Mouse (Mus musculus): ENCODE data around the gene Lyve1. TPM values are rescaled to one million over a fixed set of nuclear protein-coding genes. Genes with fewer than 3 reads are reported as not detected.

Lyve1 gene
- polyA plus RNA-seq, 1 experiment from 2014 or later = 4.7 TPM

DNA sequence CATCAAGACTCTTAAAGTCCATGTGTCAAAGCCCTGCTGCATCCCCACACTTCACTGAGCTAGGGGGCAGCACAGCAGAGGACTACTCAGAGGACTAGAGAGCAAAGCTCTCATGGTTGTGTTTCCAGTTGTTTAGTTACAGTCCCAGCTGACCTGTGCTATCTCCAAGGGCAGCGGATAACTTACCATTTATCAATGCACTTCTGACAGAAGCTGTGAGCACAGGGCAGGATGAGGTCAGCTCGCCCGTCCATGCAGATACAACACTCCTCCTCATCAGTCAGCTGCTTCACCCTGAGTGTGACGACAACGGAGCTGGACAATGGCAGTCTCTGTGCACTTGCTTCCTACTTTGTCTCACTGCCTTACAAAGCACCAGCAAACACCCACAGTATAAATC is 42.0 kb downstream of the Lyve1 start:
- Histone ChIP-seq H3K27ac (no peak overlapping the region), H3K36me3 (peaks cover 19% of the 10 kb centered on the region; the same call in 1 of the 2 replicates), H3K4me1 (no peaks in the 10 kb centered on the region), H3K9ac (no peak overlapping the region), H3K4me3 (no peak overlapping the region), H3K4me2 (replicated peaks) (no peak overlapping the region), H3K9me3 (replicated peaks) (no peaks in the 10 kb centered on the region), H3K27me3 (no peaks in the 10 kb centered on the region)
- 21% methylated on average over 5 of the region's 5 CpGs for WGBS
- no peak for ATAC-seq (ENCODE audit: low FRiP score)

- H3K9ac ChIP-seq = no peak overlapping the region
Observed at GRCm38 (mm10) chr7:110818787-110819350, 44.2 kb downstream of the Lyve1 start.

DNA sequence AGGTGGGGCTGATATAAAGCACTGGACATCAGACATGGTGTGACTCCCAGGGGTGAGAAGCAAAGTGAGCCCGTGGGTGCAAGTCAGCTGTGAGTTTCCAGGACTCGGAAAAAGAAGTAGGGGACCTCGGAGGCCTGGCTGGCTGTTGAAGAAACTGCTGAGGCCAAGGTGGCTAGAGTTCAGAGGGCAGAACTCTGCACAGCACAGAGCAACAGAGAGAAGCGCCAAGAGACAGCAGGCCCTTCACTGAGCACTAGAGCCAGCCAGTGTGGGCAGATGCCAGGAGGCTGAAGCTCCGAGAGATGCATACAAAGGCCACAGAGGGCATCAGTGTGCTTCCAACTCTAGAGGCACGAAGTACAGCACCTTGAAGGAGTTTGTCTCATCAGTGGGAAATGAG is 44.8 kb downstream of the Lyve1 start:
- peaks cover 7% of the 10 kb centered on the region for H3K36me3 ChIP-seq
- H3K4me1 ChIP-seq = no peaks in the 10 kb centered on the region
- H3K9me3 ChIP-seq (replicated peaks) = no peaks in the 10 kb centered on the region
- no peak overlapping the region for H3K9ac ChIP-seq
- no peak overlapping the region for H3K4me3 ChIP-seq
- ATAC-seq (ENCODE audit: low FRiP score) = no peak
- WGBS = 82% methylated on average over 6 of the region's 6 CpGs
- no peaks in the 10 kb centered on the region for H3K27me3 ChIP-seq
- H3K4me2 ChIP-seq (replicated peaks) = no peak overlapping the region
- H3K27ac ChIP-seq = no peak overlapping the region

More at GRCm38 (mm10) chr7:110818787-110819350, 44.2 kb downstream of the Lyve1 start:
- no peak for ATAC-seq (ENCODE audit: low FRiP score)
- Histone ChIP-seq H3K9me3 (replicated peaks) (no peaks in the 10 kb centered on the region), H3K4me3 (no peak overlapping the region), H3K27ac (no peak overlapping the region), H3K36me3 (peaks cover 11% of the 10 kb centered on the region), H3K4me1 (no peaks in the 10 kb centered on the region), H3K4me2 (replicated peaks) (no peak overlapping the region), H3K27me3 (no peaks in the 10 kb centered on the region)
- 89% methylated on average over 11 of the region's 11 CpGs for WGBS

- no peaks in the 10 kb centered on the region for H3K9me3 ChIP-seq (replicated peaks)
- H3K4me3 ChIP-seq = no peak overlapping the region
- ATAC-seq (ENCODE audit: low FRiP score) = no peak
- H3K27me3 ChIP-seq = no peaks in the 10 kb centered on the region
- 73% methylated on average over 5 of the region's 5 CpGs for WGBS
- no peaks in the 10 kb centered on the region for H3K4me1 ChIP-seq
- H3K4me2 ChIP-seq (replicated peaks) = no peak overlapping the region
- H3K27ac ChIP-seq = no peak overlapping the region
- no peak overlapping the region for H3K9ac ChIP-seq
- H3K36me3 ChIP-seq = peaks cover 6% of the 10 kb centered on the region; the same call in 1 of the 2 replicates
Observed at GRCm38 (mm10) chr7:110816037-110816436, 47.0 kb downstream of the Lyve1 start.

- Histone ChIP-seq H3K9ac (no peak overlapping the region), H3K9me3 (replicated peaks) (no peaks in the 10 kb centered on the region), H3K27ac (no peak overlapping the region), H3K27me3 (no peaks in the 10 kb centered on the region), H3K36me3 (peaks cover 6% of the 10 kb centered on the region; the same call in 1 of the 2 replicates), H3K4me3 (no peak overlapping the region), H3K4me2 (replicated peaks) (no peak overlapping the region), H3K4me1 (0 out of 2 replicates have a peak, but pooled peaks cover 2% of the 10 kb centered on the region)
- 90% methylated on average over 1 of the region's 1 CpGs for WGBS
- no peak for ATAC-seq (ENCODE audit: low FRiP score)
Observed at GRCm38 (mm10) chr7:110813983-110814382, 49.1 kb downstream of the Lyve1 start.

- H3K9me3 ChIP-seq (replicated peaks) = no peaks in the 10 kb centered on the region
- H3K27ac ChIP-seq = no peak overlapping the region
- no peak overlapping the region for H3K4me2 ChIP-seq (replicated peaks)
- peaks cover 6% of the 10 kb centered on the region; the same call in 1 of the 2 replicates for H3K36me3 ChIP-seq
- no peak for ATAC-seq (ENCODE audit: low FRiP score)
- no peak overlapping the region for H3K4me3 ChIP-seq
- 0 out of 2 replicates have a peak, but pooled peaks cover 3% of the 10 kb centered on the region for H3K4me1 ChIP-seq
- H3K27me3 ChIP-seq = no peaks in the 10 kb centered on the region
- WGBS = 81% methylated on average over 5 of the region's 5 CpGs
- no peak overlapping the region for H3K9ac ChIP-seq
Observed at GRCm38 (mm10) chr7:110811529-110811928, 51.5 kb downstream of the Lyve1 start.

DNA sequence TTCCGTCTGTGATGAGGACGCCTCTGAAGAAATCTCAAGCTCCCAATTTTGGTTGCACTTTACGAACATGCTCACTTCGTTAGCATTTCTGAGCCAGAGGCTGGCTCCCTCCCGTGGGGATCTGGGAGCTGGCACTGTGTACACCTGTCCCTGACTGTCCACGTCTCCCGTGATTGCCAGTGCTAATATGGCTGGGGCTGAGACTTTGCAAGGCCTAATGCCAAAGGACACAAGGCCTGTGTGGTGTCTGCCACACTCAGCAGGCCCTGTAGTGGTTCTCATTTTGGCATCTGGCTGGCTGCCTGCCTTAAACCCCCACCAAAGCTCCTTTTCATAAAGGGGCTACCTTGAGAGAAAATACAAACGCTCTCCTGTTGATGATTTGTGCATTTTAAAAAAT is 52.0 kb downstream of the Lyve1 start:
- no peak for ATAC-seq (ENCODE audit: low FRiP score)
- Histone ChIP-seq H3K36me3 (peaks cover 6% of the 10 kb centered on the region; the same call in 1 of the 2 replicates), H3K27me3 (no peaks in the 10 kb centered on the region), H3K4me2 (replicated peaks) (no peak overlapping the region), H3K27ac (no peak overlapping the region), H3K4me3 (no peak overlapping the region), H3K4me1 (0 out of 2 replicates have a peak, but pooled peaks cover 3% of the 10 kb centered on the region), H3K9ac (no peak overlapping the region), H3K9me3 (replicated peaks) (no peaks in the 10 kb centered on the region)
- 88% methylated on average over 8 of the region's 8 CpGs for WGBS

DNA sequence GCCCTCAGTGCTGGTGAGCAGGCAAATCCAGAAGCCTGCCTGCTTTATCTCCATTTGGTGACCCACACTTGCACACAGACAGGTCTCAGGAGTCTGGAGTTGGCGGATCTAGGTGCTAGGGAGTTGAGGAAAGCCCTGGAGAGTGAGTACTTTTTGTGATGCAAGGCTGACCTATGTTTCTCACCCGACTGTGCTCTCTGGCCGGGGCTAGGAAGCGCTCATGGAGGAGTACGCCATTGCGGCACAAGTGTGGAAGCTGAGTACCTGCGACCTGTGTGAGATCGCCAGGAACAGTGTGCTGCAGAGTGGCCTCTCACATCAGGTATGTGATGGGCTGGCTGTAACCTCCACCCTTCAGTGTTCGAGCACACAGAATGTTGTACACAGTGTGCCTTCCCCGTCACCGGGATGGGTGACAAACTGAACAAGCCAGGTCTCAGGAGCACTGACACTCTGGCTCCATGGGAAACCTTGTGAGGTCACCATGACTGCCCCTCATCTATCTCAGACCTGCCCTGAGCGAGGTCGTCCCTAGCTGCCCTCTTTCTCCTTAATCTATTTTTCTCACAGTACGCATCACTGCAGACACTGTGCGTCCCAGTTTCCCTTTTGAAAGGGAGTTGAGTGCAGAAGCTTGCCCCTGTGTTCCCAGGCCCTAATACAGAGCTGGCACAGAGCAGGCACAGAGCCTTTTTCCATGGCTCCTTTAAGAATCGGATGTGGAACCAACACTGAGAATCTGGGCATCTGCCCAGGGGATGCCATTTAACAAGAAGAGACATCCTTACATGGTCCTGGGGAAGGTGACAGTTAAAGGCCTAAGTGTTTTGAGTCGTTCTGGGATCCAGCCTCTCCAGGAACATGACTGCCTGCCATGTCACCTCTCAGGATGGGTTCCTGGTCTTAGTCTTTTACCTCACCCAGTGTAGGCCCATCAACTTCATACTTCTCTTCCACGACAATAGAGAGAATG is 53.2 kb downstream of the Lyve1 start:
- no peak for ATAC-seq (ENCODE audit: low FRiP score)
- no peak overlapping the region for H3K9ac ChIP-seq
- no peak overlapping the region for H3K27ac ChIP-seq
- no peak overlapping the region for H3K4me2 ChIP-seq (replicated peaks)
- H3K4me3 ChIP-seq = no peak overlapping the region
- H3K36me3 ChIP-seq = 0 out of 2 replicates have a peak, but pooled peaks cover 6% of the 10 kb centered on the region
- no peaks in the 10 kb centered on the region for H3K27me3 ChIP-seq
- whole genome bisulfite sequencing = 81% methylated on average over 18 of the region's 18 CpGs
- H3K9me3 ChIP-seq (replicated peaks) = no peaks in the 10 kb centered on the region
- peaks cover 3% of the 10 kb centered on the region; the same call in 1 of the 2 replicates for H3K4me1 ChIP-seq

GRCm38 (mm10) chr7:110808962-110809361 is 54.1 kb downstream of the Lyve1 start:
- Histone ChIP-seq H3K4me2 (replicated peaks) (no peak overlapping the region), H3K9me3 (replicated peaks) (no peaks in the 10 kb centered on the region), H3K36me3 (0 out of 2 replicates have a peak, but pooled peaks cover 6% of the 10 kb centered on the region), H3K9ac (no peak overlapping the region), H3K27ac (no peak overlapping the region), H3K4me1 (peaks cover 3% of the 10 kb centered on the region; the same call in 1 of the 2 replicates), H3K27me3 (no peaks in the 10 kb centered on the region), H3K4me3 (no peak overlapping the region)
- no peak for ATAC-seq (ENCODE audit: low FRiP score)
- WGBS = 33% methylated on average over 3 of the region's 3 CpGs

GRCm38 (mm10) chr7:110807460-110808030 is 55.5 kb downstream of the Lyve1 start:
- Histone ChIP-seq H3K4me2 (replicated peaks) (no peak overlapping the region), H3K4me3 (no peak overlapping the region), H3K27ac (no peak overlapping the region), H3K27me3 (no peaks in the 10 kb centered on the region), H3K36me3 (0 out of 2 replicates have a peak, but pooled peaks cover under 1% of the 10 kb centered on the region), H3K9me3 (replicated peaks) (no peaks in the 10 kb centered on the region), H3K4me1 (peaks cover 3% of the 10 kb centered on the region; the same call in 1 of the 2 replicates), H3K9ac (no peak overlapping the region)
- no peak for ATAC-seq (ENCODE audit: low FRiP score)
- WGBS = 93% methylated on average over 13 of the region's 13 CpGs

DNA sequence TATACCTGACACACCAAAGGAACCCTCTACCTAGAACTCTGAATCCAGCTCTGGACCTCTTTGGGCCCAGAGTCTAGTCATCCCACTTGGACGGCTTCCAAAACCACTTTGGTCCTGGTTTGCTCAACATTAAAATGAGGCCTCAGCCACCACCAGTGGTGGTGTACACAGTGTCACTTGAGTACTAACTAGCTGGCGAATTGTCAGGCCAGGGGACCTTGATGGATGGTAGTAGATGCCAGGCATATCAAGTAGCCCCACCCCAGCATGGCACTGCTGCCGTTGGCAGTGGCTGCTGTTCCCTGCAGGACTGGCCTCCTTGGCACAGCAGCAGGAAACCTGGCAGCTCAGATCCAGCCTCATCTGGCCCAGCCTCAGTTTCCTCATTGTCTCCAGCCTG is 58.8 kb downstream of the Lyve1 start:
- peaks cover 3% of the 10 kb centered on the region; the same call in 1 of the 2 replicates for H3K4me1 ChIP-seq
- no peak for ATAC-seq (ENCODE audit: low FRiP score)
- no peaks in the 10 kb centered on the region for H3K36me3 ChIP-seq
- 77% methylated on average over 3 of the region's 3 CpGs for WGBS
- no peak overlapping the region for H3K4me2 ChIP-seq (replicated peaks)
- H3K4me3 ChIP-seq = no peak overlapping the region
- no peaks in the 10 kb centered on the region for H3K27me3 ChIP-seq
- H3K9me3 ChIP-seq (replicated peaks) = no peaks in the 10 kb centered on the region
- no peak overlapping the region for H3K9ac ChIP-seq
- no peak overlapping the region; the same call in 1 of the 2 replicates for H3K27ac ChIP-seq

- no peaks in the 10 kb centered on the region for H3K27me3 ChIP-seq
- no peak for ATAC-seq (ENCODE audit: low FRiP score)
- no peak overlapping the region for H3K9ac ChIP-seq
- 94% methylated on average over 10 of the region's 10 CpGs for WGBS
- no peaks in the 10 kb centered on the region for H3K9me3 ChIP-seq (replicated peaks)
- no peaks in the 10 kb centered on the region; the same call in 1 of the 2 replicates for H3K4me1 ChIP-seq
- H3K4me2 ChIP-seq (replicated peaks) = no peak overlapping the region
- no peak overlapping the region for H3K4me3 ChIP-seq
- no peaks in the 10 kb centered on the region for H3K36me3 ChIP-seq
- H3K27ac ChIP-seq = no peak overlapping the region
Observed at GRCm38 (mm10) chr7:110803131-110803530, 59.9 kb downstream of the Lyve1 start.
